Mouse (Mus musculus): ENCODE results near the gene Trex2. TPM values are rescaled to one million over a fixed set of nuclear protein-coding genes. Genes with fewer than 3 reads are reported as not detected.
A peak's percentile ranks its signal among the peaks of the same experiment; 100 is the strongest.

The Trex2 gene
- total RNA-seq (2022) = not detected

GRCm38 (mm10) chrX:73435252-73435651, at the start of gene Trex2:
Trex2 (minus strand) TSS chrX:73435344.
- DNase-seq (ENCODE audit: low spot score in 2 of 2) = no peak

- no peak for DNase-seq (ENCODE audit: low spot score in 2 of 2)
Measured at GRCm38 (mm10) chrX:73484870-73485269, 49.7 kb upstream of the Trex2 start.

GRCm38 (mm10) chrX:73484076-73484475, 48.9 kb upstream of the Trex2 start:
- no peak for DNase-seq (ENCODE audit: low spot score in 2 of 2)

DNA sequence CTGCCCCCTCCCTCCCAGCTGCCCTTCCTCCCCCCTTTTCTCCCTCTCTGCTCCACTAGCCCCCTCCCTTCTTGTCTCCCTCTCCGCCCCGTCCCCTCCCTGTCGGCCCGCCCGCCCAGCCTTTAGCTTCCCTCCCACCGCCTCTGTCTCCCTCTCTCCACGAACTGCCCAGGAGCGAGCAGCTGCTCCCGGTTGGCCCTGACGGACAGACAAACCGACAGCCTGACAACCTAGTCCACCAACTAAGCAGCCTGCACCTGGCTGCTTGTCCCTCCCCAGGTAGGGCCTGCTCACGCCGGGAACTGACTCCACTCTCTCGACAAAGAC, 48.3 kb upstream of the Trex2 start, which contains the start of gene Bgn:
Gene Bgn, plus strand, starts transcription at position 119 of the 327 bp plus-strand sequence.
- no peak for DNase-seq (ENCODE audit: low spot score in 2 of 2)

DNA sequence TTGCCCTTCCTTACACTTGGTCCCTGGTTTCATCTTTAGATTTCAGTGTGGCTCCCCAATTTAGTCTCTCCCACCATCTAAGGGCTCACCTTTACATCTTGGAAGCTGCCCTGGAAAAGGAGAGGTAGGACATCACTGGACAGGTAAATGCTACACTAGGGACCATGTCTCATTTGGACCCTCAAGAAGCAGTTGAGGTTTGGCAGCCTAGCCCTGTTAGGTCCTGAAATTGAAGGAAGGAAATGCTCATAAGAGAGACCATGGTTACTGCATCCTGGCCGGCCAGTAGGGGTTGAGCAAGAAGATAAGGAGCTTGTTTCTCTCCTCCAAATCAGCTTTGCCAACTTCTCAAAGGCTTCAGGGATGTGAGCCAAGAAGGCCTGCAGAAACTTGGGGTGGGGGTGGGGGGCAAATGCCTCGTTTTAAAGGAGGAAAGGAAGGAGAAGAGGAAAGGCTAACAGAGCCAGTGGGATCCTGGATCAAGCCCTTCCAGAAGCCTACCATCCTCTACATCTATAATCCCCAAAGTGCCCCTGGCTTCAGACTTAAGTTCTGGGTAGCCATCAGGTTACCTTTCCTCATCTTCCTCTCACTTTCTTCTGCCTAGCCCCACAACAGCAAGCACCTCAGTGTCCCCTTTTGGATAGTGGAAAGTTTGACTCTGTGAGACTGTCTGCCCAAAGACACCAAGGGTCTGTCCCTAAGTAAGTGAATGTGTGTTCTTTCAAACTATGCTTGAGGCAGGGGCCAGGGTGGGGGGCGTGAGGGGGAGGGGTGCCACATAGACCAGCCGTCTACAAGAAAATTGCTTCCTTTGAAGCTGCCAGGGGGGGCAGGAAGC, 47.7 kb upstream of the Trex2 start:
- DNase-seq (ENCODE audit: low spot score in 2 of 2) = no peak

DNA sequence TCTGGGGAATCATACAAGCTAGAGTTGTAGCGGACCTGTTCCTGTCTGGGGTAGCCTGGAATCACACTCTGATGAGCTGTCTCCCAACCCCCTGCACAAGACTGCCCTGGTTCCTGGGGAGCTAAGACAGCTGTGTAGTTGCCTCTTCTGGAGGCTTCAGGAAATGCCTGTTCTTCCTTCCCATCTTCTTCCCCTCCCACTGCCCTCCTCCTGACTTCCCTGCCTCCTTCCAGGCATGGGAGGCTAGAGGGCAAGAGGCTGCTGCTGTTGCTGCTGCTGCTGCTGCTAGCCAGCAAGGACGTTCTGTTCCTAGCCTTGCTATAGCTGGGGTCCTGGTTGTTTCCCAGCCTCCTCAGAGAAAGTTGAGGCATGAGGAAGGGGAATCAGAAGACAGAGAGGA, 45.2 kb upstream of the Trex2 start:
- no peak for DNase-seq (ENCODE audit: low spot score in 2 of 2)

DNA sequence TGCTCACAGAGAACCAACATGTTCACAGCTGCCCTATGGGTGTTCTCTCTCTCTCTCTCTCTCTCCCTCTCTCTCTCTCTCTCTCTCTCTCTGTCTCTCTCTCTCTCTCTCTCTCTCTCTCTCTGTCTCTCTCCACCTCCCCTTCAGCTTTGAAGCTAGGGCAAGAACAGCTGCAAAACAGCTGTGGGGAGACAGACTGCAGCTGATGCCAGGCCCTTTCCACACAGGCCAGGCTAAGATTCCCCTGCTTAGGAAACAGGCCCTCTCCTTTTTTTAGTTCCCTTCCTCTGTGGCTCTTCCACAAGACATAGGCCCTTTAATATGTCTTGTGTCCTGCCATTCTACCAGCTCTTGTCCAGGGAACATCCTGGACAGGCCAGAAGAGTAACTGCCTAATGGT, 44.5 kb upstream of the Trex2 start:
- no peak for DNase-seq (ENCODE audit: low spot score in 2 of 2)

GRCm38 (mm10) chrX:73477500-73477899, 42.4 kb upstream of the Trex2 start:
- DNase-seq (ENCODE audit: low spot score in 2 of 2) = no peak

DNA sequence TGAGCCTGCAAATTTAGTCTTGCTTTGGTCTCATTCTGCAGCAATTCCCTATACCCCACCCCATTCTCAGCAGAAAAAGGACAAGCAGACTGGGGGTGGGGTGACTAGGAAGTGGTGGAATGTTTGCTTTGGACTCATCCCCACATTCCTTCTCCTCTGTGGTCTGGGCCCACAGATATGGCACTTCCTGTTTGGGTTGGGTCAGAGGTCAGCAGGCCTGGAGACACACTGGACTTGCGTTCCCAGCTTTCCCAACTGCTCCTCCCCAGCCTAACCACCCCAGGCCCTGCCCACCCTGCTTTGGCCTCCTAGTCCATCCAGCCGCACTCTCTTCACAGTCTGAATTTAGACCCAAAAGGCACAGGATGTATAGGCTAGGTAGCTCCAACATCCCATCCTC, 41.5 kb upstream of the Trex2 start:
- DNase-seq (ENCODE audit: low spot score in 2 of 2) = no peak

DNA sequence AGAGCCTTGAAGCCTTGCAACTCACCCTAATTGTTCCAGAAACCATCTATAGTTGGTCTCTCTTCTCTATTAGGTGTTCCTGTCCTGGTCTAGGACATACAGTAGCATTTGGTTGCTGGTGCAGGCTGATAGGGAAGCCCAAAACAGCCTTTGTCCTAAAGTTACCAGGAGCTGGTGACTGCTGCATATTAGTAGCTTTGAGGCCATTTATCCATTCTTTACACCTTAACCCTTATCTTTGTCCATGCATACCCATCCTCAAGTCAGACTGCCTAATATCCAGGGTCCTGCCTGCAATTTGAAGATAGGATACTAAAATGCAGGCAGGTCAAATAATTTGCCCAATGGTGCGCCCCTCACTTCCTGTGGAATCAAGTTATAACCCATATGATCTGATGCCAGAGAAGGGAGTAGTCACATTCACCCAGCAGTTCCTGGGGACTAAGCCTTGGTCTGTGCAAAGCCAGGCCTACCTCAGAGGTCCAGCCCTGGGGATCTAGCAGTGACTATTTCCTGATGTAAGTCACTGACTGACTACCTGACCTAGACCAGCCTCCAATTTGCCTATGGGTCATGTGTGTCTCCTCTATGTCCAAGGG, 40.6 kb upstream of the Trex2 start:
- no peak for DNase-seq (ENCODE audit: low spot score in 2 of 2)

- DNase-seq (ENCODE audit: low spot score in 2 of 2) = no peak
Measured at GRCm38 (mm10) chrX:73474340-73475165, 39.4 kb upstream of the Trex2 start.

DNA sequence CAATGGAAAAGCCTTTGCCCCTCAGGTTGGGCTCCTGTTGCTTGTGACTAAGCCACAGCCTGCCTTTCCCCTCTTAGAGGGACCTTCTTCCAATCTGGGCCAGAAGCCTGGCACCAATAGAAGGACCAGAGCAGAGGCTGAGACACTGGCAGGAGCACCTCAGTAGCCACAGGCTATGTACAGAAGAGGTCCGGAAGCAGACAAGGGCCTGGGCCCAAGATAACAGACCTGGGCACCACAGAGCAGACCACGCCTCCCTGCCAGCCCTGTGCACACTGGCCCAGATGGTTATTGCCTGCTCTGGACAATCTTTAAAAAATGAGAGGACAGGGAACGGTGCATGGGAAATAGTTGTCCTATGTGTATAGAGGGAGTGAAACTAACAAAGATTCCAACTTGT, 36.6 kb upstream of the Trex2 start:
- no peak for DNase-seq (ENCODE audit: low spot score in 2 of 2)

- DNase-seq (ENCODE audit: low spot score in 2 of 2) = no peak
Measured at GRCm38 (mm10) chrX:73468752-73469151, 33.6 kb upstream of the Trex2 start.

DNA sequence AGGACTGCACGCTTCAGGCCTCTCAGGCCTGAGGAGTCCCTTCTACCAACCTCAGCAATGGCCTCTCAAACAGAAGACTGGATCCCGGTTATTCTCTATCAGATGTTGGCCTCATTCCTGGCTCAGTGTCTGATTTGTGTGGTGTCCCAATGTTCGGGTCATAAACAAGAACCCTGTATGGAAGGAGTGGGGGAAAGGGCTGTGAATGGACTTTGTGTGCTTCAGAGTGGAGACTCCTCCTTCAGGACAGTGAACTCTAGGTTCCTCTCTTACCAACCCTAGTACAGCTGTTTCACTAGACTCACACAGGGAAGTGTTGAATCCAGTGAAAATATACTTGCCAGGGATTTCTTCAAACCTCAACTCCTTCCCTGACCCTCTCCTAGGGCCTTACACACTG, 33.2 kb upstream of the Trex2 start:
- DNase-seq (ENCODE audit: low spot score in 2 of 2) = no peak

DNA sequence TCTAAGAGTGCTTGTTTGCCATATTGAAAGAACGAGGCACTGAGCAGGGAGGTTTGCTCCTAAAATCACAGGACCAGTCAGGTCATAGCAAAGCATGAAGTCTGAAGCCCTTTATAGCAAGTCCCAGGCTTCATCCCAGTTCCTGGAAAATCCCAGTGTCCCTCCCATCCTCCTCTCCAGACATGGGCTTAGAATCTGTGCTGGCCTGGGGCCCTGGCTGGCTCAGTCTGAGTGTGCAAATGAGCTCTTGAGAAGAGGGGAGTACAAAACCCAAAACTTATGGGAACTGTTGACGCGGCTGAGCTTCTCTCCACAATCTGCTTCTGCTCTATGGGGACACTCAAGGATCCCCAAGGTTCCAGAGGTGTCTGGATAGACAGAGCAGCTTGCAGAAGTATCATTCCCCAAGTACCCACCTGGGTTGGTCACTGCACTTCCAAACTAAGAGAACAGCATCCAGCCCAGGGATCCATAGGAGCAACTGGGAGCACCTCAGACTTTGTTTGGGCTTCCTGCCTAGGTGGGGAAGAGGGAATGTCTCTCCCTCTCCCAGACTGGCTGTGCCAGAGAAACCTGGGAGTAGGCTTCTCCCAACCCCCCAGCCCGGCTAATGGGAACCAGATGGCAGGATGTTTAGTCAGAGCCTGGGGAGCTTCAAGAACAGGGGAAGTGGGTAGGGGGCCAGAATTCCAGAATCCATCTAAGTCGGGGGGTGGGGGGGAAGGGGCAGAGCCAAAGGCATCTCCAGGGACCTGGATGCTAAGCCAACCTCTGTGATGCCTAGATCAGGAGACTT, 32.5 kb upstream of the Trex2 start:
- DNase-seq (ENCODE audit: low spot score in 2 of 2) = no peak

DNA sequence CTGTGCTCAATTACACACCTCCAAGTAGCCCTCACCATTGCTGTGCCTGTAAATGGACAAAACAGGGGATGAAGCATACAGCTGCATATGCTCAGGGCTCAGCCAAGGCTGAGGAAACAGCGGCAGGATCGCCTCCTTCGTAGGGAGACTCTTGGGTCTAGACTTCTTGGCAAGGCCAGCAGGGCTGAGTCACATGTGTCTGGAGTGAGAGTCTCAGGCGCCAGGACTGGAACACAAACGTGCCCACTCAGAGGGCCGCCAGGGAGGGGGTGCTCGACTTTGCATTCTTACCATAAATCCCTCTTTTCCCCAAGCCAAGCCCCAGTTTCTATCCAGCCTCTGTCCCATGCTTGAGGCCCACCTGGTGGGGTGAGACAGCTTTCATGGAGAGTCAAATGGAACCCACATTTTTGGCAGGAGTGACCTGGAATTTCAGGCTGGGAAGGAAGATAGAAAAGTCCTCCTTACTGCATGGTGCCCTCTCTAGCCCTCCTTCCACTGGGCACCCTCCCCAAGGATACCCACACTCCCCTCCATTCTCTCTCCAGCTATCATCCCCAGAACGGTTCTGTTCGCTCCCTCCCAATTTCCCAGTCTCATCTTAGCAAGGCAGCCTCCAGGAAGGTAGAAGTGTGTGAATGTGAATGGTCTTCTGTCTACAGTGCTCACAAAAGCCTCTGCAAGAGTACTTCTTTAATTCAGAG, 30.5 kb upstream of the Trex2 start:
- DNase-seq (ENCODE audit: low spot score in 2 of 2) = no peak

DNA sequence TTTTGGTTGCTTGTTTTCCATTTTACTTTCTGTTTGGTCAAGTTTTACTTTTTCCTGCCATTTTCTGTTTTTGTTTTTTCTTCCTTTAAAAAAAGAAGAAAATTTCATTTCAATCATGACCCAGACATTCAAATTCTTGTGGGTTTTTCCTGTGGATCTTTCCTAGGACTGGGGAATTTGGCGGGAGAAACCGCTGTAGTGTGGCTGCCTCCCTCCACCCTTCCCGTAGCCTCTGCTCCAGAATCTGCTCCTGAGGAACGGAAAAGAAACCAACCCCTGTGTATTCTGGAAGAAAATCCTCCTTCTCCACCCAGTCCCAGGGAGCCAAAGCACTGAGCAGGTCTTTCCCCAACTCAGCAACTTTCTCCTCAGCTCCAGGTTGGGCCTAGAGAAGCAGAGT, 25.6 kb upstream of the Trex2 start:
- no peak for DNase-seq (ENCODE audit: low spot score in 2 of 2)

GRCm38 (mm10) chrX:73458877-73459392, 23.8 kb upstream of the Trex2 start, which contains the start of gene Haus7:
Haus7 (minus strand) TSS chrX:73459044.
- peak; percentile 74 to 92 for DNase-seq (ENCODE audit: low spot score in 2 of 2)

DNA sequence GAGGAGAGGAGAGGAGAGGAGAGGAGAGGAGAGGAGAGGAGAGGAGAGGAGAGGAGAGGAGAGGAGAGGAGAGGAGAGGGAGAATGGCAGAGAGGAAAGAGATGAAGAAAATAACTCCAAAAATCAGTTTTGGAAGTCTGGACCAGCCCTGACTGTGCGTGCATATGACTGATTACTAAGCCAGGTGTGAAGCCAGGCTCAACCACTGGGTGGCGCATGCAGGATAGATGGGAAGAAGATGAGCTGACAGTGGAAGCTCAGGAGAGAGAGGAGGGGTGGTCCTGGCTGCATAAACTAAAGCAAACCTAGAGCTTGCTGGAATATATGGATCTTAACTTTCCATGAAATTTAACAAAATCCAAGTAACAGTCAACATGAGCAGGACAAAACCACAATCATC, 16.8 kb upstream of the Trex2 start:
- peak in 1 of 2 experiments; percentile 54 for DNase-seq (ENCODE audit: low spot score in 2 of 2)

GRCm38 (mm10) chrX:73441428-73441827, 6.3 kb upstream of the Trex2 start:
- no peak for DNase-seq (ENCODE audit: low spot score in 2 of 2)
